Mouse (Mus musculus) lung, adult 2 months (tissue): ENCODE measurements at regions not wholly inside any gene's neighbourhood (a gene's known extent, or its start where the extent isn't known, plus 50 kb on each side); places are given as distances from the start of the nearest gene placed in this dataset.

ENCODE experiments used
- DNase-seq: peaks from one replicate; pipeline ENCODE4 v3.0.0; 2022
- H3K4me1 ChIP-seq: fragments of 200-500 bp; 2 replicates; pipeline ENCODE4 v1.6.1; 2011; ENCODE audit warnings: low read length; ENCODE audit not compliant: control insufficient read depth, insufficient read depth
- H3K4me3 ChIP-seq: fragments of 200-500 bp; replicated peaks from 2 replicates; pipeline ENCODE3; 2011; ENCODE audit warnings: low read depth, mild to moderate bottlenecking, control low read depth, low read length; ENCODE audit errors: extremely low read depth
- CTCF ChIP-seq: fragments of 200-500 bp; IDR thresholded peaks from 2 replicates; pipeline ENCODE4 v1.5.1; 2011; ENCODE audit warnings: mild to moderate bottlenecking, low read length, control low read depth; ENCODE audit not compliant: insufficient read depth
- POLR2A ChIP-seq: fragments of 200-500 bp; IDR thresholded peaks from 2 replicates; pipeline ENCODE4 v1.6.1; 2011; ENCODE audit warnings: low read depth, mild to moderate bottlenecking, control low read depth, low read length, borderline replicate concordance; ENCODE audit errors: extremely low read depth
- WGBS: fragments of 180-500 bp; shearing (Covaris S2); methylation state at CpG from one replicate; pipeline ENCODE4 v1.1.7; 2018; 5-methylcytosine and 5-hydroxymethylcytosine counted together

DNA sequence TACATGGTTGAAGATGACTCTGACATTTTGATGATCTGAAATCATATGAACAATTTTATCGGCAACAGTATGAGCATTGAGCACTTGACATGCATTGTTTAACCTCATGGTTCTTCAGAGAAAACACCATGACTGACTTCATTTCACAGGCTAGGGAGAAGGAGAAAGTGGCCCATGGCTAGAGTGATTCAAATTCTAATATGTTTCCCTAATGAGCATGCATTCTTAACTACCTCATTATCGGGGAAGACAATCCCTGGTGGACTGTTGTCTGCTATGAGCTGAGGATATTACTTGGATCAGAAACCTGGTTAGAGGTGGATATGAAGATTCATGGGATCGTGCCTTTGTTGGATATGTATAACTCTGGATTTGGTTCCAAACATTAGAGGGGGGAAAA, 240.9 kb downstream of the Arl4a start:
- Histone ChIP-seq H3K4me3 (no peak overlapping the region), H3K4me1 (no peaks in the 10 kb centered on the region)
- 91% methylated on average over 3 of the region's 3 CpGs for WGBS
- TF ChIP-seq CTCF = no peak
- no peak for TF ChIP-seq POLR2A
- no peak for DNase-seq

DNA sequence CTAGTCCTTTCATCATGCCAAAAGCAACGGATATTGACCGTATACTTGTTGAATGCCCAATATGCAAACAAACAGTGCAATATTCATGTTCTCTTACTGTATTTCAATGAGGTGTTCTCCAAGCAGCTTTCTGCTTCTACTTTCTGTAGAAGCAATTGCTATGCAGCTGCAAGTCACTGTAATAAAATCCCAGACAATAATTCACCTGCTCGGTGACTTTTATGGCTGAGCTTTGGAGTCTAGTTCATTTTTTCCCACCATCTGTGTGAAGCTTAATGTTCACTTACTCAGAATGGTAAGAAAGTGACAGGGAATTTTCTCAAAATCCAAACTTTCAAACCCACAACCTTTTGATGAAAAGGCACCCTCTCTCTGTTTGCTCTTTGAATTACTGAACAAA, 252.8 kb downstream of the Arl4a start:
- DNase-seq = no peak
- 86% methylated on average over 3 of the region's 3 CpGs for WGBS
- Histone ChIP-seq H3K4me3 (no peak overlapping the region), H3K4me1 (no peaks in the 10 kb centered on the region)
- TF ChIP-seq POLR2A (no peak), CTCF (no peak)

DNA sequence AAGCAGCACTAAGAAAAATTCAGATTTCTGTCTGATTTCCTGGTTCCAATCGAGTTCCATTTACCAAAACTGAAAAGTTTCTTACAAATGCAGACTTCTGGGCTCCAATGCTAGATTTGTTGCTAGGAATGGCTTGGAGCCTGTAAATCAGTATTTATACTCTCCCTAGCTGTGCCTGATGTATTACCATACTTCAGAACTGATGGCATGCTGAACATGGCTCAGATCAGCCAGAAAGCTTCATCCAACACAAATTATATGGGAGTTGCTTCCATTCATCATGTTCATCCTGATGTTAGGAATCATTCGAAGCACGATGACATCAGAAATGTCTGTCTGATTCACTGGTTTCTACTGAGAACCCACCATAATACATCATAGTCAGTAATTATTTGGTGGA, 253.3 kb downstream of the Arl4a start:
- 70% methylated on average over 3 of the region's 3 CpGs for WGBS
- TF ChIP-seq POLR2A (no peak), CTCF (no peak)
- DNase-seq = no peak
- H3K4me1 ChIP-seq = no peaks in the 10 kb centered on the region
- no peak overlapping the region for H3K4me3 ChIP-seq

DNA sequence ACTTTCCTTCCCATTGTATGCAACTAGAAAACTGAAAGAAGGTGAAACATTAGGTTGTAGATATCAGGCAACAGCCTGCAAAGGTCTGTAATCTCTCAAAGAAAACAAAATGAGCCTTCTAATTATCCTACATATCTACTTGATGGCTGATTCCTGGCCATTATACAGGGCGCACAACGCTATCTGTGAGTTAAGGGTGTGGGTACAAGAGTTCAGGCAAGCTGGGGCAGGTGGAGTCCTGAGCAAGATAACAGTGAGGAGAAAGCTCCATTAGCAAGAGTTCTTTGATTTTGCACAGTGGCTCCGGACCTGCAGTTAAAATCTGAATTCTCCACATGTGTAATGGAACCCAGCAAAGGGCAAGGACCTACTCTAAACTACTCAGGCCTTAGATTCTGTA, 261.7 kb downstream of the Arl4a start:
- H3K4me3 ChIP-seq = no peak overlapping the region
- DNase-seq = no peak
- 63% methylated on average over 3 of the region's 3 CpGs for WGBS
- TF ChIP-seq CTCF (no peak), POLR2A (no peak)
- no peaks in the 10 kb centered on the region for H3K4me1 ChIP-seq

DNA sequence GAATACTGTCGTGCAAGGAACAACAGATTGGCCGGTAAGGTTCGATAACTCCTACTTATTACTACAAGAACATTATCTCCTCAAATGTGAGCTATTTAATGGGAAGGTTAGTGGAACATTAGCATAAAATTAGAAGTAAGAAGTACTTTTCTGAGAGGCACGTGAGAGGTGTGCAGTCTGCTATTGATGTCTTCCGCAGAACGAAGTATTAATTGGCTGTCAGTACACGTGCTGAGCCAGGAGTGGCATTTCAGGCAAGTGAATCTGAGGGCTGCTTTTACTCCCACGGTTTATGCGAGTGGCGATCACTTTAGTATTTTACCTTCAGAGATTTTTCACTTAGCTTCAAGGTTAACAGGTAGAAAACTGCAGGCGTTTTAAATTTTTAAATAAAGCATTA, 270.8 kb downstream of the Arl4a start:
- Histone ChIP-seq H3K4me1 (no peaks in the 10 kb centered on the region), H3K4me3 (no peak overlapping the region)
- TF ChIP-seq CTCF (no peak), POLR2A (no peak)
- 88% methylated on average over 11 of the region's 11 CpGs for WGBS
- no peak for DNase-seq

DNA sequence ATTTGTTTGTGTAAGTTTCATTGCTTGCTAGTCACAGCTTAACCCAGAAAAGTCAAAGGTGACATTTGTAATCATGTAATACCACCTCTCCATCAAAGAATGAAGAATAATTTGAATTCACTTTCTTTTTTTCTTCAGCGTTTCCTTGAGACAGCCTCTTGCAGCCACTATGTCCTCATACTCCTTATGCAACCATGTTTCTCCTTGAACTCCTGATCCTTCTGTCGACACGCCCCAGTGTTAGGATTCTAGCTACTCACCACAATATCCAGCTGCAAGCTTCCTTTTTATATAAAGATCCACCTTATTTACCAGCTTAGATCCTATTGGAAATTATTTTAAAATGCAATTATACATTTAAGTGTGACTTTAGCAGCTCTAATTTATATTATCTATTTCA, 274.3 kb downstream of the Arl4a start:
- no peak for DNase-seq
- no peak overlapping the region for H3K4me3 ChIP-seq
- 74% methylated on average over 3 of the region's 3 CpGs for WGBS
- TF ChIP-seq CTCF = no peak
- no peak for TF ChIP-seq POLR2A
- H3K4me1 ChIP-seq = no peaks in the 10 kb centered on the region

DNA sequence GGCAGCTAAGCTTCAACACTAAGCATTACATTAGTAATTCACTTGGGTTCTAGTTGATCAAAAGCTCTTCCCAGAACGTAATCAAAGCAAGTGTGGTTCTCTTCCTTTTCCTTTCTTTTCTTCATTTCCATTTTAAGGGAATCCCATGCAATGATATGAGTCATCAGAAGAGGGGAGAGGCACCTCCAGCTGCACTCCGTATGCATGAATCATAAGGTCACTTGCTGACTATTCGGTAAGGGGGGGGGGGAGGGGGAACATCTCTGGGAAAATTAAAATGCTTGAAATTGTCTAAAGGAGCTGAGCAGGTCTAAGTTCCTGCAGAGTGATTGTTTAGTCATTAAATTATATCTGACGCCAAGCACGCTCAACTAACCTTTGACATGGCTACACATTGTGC, 275.9 kb downstream of the Arl4a start:
- DNase-seq = no peak
- no peak overlapping the region for H3K4me3 ChIP-seq
- no peaks in the 10 kb centered on the region for H3K4me1 ChIP-seq
- no peak for TF ChIP-seq CTCF
- no peak for TF ChIP-seq POLR2A
- 55% methylated on average over 5 of the region's 5 CpGs for WGBS

DNA sequence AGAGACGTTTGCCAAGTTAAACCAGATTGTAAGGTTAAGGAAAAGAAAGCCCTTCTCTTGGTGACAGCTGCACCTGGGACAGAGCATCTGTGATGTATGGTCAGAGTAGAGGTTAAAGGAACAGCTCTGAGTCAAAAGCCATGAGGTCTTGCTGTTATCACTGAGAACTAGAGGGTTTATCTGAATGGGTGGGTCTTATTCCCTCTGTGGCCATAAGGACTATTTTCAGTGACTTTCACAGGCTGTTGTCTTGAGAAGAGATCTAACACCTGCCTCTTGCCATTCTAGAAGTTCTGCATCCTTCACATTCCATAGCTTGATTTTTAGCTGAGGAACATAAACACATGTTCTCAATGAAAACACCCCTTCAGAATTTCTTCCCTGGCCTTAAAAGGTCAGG, 276.5 kb downstream of the Arl4a start:
- TF ChIP-seq POLR2A (no peak), CTCF (no peak)
- H3K4me1 ChIP-seq = no peaks in the 10 kb centered on the region
- DNase-seq = no peak
- H3K4me3 ChIP-seq = no peak overlapping the region
- 31% methylated on average over 1 of the region's 1 CpGs for WGBS

DNA sequence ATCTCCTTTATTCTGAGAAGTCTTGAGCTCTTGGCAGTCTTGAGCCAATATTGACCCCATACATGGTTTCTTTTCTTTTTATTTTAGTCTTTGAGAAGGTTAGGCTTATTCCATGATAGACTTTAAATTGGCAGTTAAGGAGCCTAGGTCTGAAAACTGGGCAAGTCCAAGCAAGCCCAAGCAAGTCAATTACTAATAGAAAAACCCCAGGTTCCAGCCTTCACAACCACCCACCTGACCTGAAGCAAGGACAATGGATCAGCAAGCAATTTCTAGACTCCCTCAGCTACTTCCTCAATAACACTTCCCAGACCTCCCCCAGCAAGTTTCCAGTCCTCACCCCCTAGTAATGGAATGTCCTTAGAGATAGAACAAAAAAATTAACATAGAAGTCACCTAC, 279.9 kb downstream of the Arl4a start:
- Histone ChIP-seq H3K4me1 (no peaks in the 10 kb centered on the region), H3K4me3 (no peak overlapping the region)
- TF ChIP-seq CTCF = no peak
- no peak for TF ChIP-seq POLR2A
- DNase-seq = no peak

DNA sequence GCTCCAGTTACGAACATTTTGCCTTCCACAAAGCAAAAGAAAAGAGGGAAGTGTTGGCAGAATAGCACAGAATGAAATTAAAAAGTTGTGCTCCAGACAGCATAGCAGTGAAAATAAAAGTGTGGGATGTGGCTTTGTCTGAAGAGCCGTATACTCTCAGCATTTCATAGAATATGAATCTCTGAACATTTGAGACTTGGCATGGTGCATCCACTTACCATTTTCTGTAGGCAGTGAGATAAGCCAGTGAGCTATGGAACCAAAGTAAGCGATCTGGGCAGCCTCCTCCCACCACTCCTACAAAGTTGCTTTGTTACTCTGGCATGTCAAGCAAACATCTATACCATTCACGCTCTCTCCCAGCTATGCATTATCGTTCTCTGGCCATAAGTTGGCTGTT, 286.0 kb downstream of the Arl4a start:
- no peaks in the 10 kb centered on the region for H3K4me1 ChIP-seq
- WGBS = 86% methylated on average over 5 of the region's 5 CpGs
- no peak overlapping the region for H3K4me3 ChIP-seq
- TF ChIP-seq CTCF = no peak
- no peak for TF ChIP-seq POLR2A
- no peak for DNase-seq

DNA sequence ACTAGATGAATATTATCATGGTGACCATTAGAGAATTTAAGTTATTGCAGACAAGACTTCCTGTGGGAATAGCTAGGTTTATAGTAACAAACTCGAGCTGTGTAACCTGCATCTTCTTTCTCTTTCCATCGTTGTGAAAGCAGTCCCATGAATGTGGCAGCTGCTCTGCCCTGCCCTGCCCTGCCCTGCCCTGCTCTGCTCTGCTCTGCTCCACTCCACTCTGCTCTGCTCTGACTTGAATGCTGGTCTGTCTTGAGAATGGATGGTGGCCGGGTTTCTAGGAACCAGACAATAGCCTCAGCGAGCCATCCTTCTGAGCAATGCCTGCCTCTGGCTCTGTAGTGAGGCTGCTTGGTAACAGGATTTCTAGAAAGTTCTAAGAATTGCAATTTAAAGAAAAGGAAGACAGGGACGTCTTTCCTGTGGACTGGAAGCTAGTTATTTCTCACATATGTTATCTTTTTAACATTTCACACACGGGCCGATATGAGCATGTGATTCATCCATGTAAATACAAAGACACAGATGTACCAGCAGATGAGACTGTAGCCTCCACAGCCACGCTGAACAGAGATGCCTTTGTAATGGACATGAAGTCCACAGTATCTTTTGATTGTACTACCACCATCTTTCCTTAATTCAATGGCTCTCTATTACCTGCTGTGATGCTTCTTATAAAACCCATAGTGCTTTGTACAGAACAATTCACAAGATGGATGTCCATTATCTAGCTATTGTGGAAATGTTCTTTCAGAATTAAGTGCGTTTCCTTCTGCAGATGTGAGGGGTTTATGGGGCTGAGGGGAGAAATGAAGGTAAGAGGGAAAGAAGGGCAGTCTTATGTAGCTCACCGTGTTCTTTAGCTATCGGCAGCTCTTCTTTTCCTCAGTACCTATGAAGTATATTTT, 295.4 kb downstream of the Arl4a start:
- H3K4me1 ChIP-seq = no peaks in the 10 kb centered on the region
- 70% methylated on average over 11 of the region's 11 CpGs for WGBS
- no peak for DNase-seq
- H3K4me3 ChIP-seq = no peak overlapping the region
- TF ChIP-seq CTCF (no peak), POLR2A (no peak)
